Mouse (Mus musculus) heart, postnatal 25 days (tissue): ENCODE measurements at regions not wholly inside any gene's neighbourhood (a gene's known extent, or its start where the extent isn't known, plus 50 kb on each side); places are given as distances from the start of the nearest gene placed in this dataset.
A peak's percentile ranks its signal among the peaks of the same experiment; 100 is the strongest.

Source experiments
- DNase-seq: peaks from one replicate; pipeline ENCODE4 v3.0.0; 2022; ENCODE audit warnings: low spot score
- intact Hi-C: fragments of 180-260 bp; cut with DNase I; formaldehyde crosslinking; loops from one replicate; pipeline ENCODE4 v1.15.1; 2025

GRCm38 (mm10) chr3:105130228-105130627 lies 63.6 kb downstream of the 4930564D02Rik start:
- intact Hi-C loops = no loop called here
- DNase-seq = no peak

- DNase-seq = no peak
- intact Hi-C loops = no loop called here
Observed at GRCm38 (mm10) chr3:105131053-105131452, 64.4 kb downstream of the 4930564D02Rik start.

- no peak for DNase-seq
- intact Hi-C loops = no loop called here
Observed at GRCm38 (mm10) chr3:105133011-105133410, 66.4 kb downstream of the 4930564D02Rik start.

- intact Hi-C loops = no loop called here
Observed at GRCm38 (mm10) chr3:105141170-105141971, 74.7 kb downstream of the 4930564D02Rik start.

DNA sequence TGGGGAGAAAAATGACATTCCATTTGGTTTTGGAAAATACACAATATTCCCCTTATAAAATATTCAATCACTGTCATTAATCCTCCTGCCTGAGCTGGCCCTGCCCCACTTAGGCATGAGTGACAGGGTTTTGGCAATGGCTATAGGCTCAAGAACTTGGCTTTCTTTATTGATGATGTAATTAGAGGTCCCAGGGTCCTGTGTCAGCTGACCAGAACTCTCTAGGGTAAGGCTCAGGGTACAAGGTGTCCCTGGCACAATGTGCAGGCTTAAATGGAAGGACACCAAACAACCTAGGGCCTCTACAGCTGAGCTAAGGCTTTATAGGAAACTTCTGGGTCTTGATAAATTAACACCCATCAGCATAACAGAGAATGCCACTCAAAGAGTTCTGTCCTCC lies 76.0 kb downstream of the 4930564D02Rik start:
- DNase-seq = no peak
- intact Hi-C loops = no loop called here

More at GRCm38 (mm10) chr3:105141170-105141971, 74.7 kb downstream of the 4930564D02Rik start:
- no peak for DNase-seq

DNA sequence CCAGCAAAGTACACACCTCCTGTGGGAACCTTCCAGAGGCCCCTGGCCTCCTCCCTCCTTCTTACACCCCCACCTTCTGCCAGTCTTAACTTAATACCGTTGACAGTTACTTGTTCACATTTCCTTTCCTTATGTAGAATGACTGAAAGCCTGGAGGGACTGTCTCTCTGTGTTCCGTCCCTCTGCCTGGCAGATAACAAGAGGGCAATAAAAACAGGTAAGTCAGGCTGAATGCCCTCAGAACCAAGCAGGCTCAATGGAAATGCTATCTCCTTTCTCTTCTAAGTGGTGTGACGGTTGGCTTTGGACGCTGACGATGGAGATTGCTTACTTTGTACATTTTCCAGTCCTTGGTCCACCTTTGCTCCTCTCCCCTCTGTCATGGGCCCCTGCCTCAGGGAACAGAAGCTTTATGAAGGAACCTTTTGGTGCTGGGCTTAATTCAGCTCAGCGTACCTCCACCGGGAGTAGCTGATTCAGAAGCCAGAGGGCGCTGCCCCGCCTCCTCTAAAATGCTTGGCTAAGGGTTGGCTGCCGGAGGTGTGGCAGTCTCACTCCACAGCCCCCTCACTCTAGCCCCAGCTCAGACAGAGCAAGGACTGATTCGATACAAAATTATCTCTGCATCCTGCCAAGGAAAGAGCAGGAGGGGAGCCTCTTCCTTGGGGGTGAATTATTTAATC lies 85.0 kb downstream of the 4930564D02Rik start:
- intact Hi-C loops = no loop called here
- DNase-seq = no peak

- no peak for DNase-seq
- intact Hi-C loops = no loop called here
Observed at GRCm38 (mm10) chr3:105152158-105152541, 85.5 kb downstream of the 4930564D02Rik start.

DNA sequence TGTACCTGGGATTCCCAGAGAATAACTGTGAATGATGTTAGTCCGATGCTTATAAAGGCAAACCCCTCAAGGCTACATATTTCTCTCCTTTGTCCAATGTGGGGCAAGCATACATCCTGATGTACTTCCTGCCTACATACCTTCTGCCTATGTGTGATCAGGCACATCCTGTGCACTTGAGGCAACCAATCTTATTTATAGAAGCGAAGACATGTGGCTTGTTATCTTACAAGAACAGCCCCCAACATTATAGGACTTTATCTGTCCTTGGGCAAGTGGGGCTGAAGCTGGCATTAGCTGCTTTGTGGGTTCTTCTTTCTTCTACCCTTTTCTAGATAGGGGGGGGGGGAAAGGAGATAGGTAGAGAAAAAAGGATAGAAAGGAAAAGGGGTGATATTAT lies 91.7 kb downstream of the 4930564D02Rik start:
- intact Hi-C loops = no loop called here
- DNase-seq = no peak

DNA sequence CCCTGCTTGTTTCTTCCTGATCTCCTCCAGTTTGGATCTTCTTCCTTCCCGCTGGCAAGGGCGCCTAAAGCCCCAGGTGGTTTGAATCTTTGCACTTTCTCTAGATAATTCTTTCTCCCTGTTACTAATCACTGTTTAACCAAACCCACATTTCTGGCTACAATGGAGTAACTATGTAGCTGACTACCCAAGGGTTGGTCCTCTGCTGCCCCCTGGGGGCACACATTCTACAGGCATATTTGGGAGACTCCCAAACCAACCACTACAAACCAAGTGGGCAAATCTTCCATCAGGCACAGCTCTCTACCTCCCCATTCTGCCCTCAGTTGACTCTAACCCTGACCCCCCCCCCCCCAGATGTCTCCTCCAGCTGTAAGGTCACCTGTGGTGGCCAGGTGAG lies 98.7 kb downstream of the 4930564D02Rik start:
- intact Hi-C loops = loop anchor here (1.0 to 10.0 kb wide), 4 partner anchors 51 to 479 kb away; no protein-coding TSS in a partner anchor

GRCm38 (mm10) chr3:105169117-105169516 lies 102.5 kb downstream of the 4930564D02Rik start:
- intact Hi-C loops = loop anchor here (10.0 kb wide), 2 partner anchors 174 to 476 kb away; no protein-coding TSS in a partner anchor
- no peak for DNase-seq

More for the DNA sequence above, 98.7 kb downstream of the 4930564D02Rik start:
- DNase-seq = peak; percentile 10

DNA sequence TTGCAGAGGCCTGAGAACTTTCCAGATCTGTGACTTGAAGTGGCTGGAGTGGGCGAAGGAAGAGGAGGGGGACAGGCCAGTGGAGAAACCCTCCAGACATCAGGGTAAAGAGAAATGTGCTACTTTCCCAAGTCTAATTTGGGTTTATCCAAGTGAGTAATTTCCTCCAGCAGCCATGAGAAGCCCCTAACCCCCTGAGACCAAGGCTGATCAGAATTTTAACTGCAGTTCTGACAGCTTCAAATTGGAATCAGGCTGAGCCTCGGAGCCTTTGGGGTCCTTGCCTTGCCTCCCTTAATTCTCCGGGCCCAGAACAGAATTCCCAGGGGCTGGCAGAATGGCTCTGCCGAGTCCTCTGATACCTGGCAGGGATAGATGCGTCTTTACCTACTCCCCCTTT lies 104.9 kb downstream of the 4930564D02Rik start:
- DNase-seq = no peak
- intact Hi-C loops = no loop called here

DNA sequence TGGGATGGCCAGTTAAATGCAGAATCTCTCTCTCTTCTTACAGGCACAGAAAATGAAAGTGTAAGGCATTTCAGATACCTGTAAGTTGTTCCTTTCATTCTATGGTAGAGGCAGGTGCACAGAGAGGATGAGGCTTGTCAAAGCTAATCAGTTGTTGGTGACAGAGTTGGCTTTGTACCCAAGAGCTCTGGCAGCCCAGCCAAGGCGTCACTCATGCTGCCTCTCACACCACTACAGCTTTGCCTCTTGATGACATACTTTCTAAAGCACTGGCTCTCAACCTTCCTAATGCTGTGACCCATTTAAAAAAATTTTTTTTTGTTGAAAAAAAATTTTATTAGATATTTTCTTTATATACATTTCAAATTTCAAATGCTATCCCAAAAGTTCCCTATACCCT lies 105.4 kb downstream of the 4930564D02Rik start:
- no peak for DNase-seq
- intact Hi-C loops = no loop called here

DNA sequence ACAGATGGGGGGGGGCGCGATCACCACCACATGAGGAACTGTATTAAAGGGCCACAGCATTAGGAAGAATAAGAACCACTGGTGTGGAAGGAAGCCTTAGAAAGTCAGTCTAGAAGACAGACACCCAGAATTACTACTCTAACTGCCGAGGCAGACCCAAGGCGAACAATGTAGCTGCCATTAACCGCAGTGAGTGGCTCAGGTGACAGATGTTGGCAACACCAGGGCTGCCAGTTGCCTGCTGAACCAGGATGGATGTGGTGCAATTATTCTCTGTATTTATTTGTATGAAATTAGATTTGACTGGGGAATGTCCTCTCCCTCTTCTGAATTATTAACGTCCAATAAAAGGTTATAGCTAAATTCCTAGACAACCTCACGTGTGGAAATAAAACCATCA lies 124.7 kb downstream of the 4930564D02Rik start:
- DNase-seq = no peak
- intact Hi-C loops = no loop called here

- DNase-seq = no peak
- intact Hi-C loops = no loop called here
Observed at GRCm38 (mm10) chr3:105191830-105192229, 125.2 kb downstream of the 4930564D02Rik start.

DNA sequence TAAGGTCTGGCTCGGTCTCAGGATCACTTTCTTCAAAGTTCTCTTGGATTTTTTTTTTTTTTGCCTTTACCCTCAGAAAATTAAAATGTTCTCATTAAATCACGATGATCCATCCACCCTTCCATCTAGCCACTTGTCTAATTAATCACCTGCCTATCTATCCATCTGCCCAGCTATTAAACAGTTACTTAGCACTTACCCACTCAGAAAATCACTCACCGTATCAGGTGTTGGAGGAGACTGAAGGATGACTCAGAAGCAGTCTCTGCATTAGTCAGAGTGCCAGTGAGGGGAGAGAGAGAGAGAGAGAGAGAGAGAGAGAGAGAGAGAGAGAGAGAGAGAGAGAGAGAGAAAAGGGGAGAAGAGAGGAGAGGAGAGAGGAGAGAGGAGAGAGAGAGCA lies 134.1 kb downstream of the 4930564D02Rik start:
- intact Hi-C loops = no loop called here
- no peak for DNase-seq

DNA sequence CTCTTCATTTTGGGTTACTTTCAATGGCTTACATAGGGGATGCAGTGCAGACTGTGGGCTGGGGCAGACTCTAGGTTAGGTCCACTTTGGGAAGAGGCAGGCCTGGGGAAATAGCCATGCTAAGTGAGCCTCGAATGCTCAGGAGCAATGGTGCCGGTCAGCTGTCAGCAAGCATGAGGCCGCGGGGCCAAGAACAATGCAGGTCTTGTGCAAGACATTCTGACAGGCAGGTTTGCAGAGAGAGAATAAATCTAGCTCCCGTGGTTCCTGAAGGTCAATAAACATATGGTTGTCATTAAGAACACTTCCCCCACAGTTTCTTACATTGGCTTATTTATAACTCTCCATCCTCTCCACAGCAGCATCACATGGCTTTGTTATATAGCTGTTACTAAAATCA lies 142.5 kb downstream of the 4930564D02Rik start:
- DNase-seq = no peak
- intact Hi-C loops = no loop called here

GRCm38 (mm10) chr3:105211023-105211422 lies 144.4 kb downstream of the 4930564D02Rik start:
- intact Hi-C loops = no loop called here
- DNase-seq = no peak

GRCm38 (mm10) chr3:105211726-105212125 lies 145.1 kb downstream of the 4930564D02Rik start:
- DNase-seq = no peak
- intact Hi-C loops = no loop called here

DNA sequence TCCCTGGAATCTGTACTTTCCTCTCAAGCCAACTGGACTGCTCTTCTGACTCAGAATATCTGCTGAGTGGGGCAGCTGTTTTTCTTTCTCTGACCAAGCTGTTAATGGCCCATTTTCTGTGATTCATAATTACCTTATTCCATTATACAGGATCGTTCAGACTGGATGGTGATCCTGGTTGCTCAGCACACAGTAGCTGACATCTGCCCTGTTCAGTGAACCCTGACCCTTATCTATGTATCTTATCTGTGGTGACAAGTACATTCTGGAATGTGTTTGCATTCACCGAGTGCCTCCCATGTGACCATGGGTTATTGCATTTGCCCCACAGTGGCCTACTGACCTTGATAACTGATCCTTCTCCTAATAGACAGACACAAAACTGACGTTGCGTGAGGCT lies 148.2 kb downstream of the 4930564D02Rik start:
- intact Hi-C loops = no loop called here
- no peak for DNase-seq

DNA sequence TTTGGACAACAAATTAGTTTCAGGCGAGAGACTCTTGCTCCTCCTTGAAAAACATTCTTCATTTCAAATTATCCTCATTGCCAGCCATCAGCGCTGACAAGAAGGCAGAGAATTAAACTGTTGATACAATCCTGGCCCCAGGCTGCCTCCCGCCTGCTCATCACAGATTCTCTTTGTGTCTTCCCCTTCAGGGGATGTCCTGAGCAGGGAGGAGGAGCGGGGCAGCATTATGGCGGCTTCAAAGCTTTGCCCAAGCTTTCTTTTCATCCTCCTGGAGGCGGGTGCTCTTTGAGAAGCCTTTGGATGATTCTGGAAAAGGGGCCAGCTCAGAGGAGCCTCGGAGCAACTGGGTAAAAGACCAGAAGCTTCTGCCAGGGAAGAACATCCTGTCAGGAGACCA lies 149.1 kb downstream of the 4930564D02Rik start:
- intact Hi-C loops = no loop called here
- DNase-seq = no peak

DNA sequence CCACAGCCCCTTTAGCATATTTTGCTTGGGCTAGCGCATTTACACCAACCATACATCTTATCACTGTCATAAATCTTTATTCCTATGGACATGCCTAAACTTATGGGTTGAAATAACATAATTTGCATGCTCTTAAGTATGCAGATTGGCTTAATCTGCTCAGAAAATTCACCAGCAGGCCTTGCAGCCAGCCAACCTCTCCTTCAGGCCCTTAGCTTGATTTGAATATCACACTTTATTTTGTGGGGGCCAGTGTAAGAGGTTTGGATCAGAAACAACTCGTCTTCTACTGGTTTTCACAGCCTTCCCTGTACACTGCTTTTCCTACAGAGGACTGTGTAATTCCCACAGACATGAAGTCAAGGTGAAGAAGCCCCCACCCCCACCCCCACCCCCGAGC lies 153.0 kb downstream of the 4930564D02Rik start:
- DNase-seq = no peak
- intact Hi-C loops = no loop called here
